Mouse (Mus musculus) induced T-regulatory cell, adult 2 months (primary cell): ENCODE measurements at regions not wholly inside any gene's neighbourhood (a gene's known extent, or its start where the extent isn't known, plus 50 kb on each side); places are given as distances from the start of the nearest gene placed in this dataset.
A peak's percentile ranks its signal among the peaks of the same experiment; 100 is the strongest.

Experiments
- DNase-seq: peaks from one replicate; pipeline ENCODE4 v3.0.0-alpha.2; 2012; ENCODE audit warnings: low read depth

DNA sequence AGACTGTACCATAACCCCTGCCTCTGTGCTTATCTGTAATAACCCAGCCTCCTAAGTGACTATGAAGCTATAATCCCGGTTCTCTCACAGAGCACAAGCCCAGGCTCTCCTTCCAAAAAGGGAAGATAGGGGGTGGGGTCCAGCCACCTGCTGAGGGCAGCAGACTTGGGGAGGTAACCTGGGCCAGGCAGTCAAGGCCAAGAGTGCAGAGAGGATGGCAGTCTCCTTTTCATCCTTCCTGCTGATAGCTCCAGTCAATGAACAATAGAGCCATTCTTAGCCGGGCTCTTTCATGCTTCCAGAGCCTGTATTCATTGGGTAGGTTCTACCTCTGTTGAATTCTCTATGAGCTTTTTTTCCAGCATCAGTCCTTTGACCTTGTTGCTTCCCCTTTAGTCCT lies 527.5 kb downstream of the Fgf9 start:
- DNase-seq, result no peak

DNA sequence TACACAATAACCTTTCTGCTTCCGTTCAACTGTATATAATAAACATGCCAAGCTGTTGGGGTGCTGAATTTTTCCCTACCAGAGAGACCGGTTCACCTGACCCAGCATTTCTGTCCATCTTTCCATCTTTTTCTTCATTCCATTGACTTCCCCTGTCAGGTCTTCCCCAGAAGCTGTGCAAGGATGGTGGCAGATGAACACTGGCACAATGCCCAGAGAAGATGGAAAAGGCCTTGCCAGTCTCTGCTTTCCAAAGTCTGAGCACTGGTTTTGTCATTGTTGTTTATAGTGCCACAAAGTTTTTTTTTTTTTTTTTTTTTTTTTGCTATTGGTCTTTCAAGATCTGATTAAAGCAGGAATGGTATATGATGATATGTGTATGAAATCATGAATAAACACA lies 526.6 kb downstream of the Fgf9 start:
- DNase-seq, result no peak

DNA sequence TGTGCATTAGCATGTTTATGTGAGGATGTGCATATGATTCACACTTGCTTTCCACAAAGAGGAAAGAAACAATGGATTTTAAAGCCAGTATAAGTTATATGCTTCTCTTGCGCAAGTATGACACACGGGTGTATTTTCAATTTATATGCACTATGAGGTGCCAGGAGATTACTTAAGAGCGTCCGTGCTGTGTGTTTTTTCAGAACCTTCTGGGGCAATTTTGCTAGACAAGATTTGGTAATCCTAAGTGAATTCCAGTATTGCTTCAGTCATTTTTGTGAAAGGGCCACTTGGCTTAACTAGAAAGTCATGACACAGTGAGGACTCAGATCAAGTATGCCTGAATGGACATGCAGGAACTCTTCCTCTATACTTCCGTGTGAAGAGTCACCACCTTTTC lies 511.5 kb downstream of the Fgf9 start:
- no peak for DNase-seq

DNA sequence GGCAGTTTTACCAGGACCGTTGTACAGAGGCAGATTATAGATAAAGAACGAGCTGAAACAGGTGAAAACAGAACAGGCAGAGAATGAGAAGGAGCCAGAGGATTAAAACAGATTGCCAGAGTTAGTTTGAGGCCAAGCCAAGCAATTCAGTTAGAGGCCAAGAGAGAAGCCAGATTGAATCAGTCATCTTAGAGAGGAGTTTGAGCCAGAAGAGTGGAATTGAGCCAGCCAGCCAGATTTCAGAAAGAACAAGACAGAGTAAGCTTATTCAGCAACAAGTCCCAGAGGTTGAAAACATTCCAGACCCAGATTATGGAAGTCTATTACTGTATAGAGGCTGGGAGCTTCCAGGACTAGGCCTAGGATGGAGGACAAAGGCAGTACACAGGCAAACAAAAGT lies 499.7 kb downstream of the Fgf9 start:
- no peak for DNase-seq

DNA sequence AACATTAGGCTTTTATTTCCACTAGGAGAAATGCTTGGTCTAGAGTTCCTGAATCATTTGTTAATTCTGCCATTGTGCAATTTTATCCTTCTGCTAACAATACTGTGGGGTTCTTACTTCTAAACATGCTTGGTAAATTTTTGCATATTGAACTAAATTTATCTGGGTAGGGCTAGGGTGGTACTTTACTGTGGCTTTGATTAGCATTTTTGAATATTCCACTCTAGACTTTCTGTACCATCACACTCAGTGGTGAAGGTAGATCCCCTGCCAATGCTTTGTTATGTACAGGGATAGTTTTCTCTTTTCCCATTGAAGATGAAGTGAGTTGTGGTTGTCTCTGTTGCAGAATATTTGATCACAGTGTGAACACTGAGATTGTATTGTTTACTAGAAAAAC lies 497.1 kb downstream of the Fgf9 start:
- no peak for DNase-seq

DNA sequence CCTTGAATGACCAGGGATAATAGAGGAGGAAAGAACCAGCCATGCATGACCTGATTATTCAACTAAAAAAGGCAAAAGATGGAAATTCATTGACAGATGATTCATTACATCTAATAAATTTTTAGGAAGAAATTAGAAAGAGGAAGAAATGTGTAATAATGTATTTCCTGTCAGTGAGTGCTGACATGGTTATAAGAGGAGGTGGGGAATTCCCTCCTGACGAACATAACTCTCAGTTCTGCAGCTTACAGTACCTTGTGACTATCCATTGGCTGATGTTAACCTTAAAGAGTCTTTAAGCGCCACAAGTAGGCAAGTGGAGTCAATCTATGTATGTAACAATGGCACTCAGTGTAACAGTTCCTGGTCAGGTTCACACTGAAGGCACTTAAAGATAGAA lies 492.7 kb downstream of the Fgf9 start:
- peak; percentile 14 for DNase-seq

DNA sequence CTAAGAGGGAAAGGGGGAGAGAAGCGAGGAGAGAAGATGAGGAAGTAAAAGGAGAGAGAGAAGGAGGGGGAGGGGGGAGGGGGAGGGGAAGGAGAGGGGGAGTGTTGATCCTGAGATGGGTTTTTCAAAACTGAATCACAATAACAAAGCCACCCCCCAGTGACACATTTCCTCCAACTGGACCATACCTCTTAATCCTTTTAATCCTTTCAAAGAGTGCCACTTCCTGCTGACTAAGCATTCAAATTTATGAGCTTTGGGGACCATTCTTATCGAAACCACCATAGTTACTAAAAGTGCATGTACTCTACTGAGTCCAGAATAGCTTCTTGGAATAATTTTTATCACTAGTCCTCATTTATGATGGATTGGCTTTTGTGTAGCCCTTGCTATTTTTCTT lies 480.4 kb downstream of the Fgf9 start:
- no peak for DNase-seq

DNA sequence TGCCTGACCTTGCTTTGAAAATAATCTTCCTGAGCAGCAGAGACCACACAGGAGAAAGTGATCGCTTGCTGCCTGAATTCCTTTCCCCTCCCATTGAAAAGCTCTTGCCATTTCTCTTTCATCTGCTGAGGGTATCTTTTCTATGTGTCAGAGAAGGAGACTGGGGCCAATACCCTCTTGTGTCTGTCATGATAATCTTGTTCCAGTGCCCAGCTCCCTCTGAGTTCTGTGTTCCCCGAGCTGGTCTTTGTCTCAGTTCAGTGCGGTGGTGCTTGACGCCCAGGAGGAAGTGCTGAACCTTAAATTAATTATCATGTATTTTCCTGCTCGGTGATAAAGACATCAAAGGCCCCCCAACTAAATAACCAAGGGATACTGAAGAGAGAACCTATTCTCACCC lies 475.4 kb downstream of the Fgf9 start:
- DNase-seq, result no peak

DNA sequence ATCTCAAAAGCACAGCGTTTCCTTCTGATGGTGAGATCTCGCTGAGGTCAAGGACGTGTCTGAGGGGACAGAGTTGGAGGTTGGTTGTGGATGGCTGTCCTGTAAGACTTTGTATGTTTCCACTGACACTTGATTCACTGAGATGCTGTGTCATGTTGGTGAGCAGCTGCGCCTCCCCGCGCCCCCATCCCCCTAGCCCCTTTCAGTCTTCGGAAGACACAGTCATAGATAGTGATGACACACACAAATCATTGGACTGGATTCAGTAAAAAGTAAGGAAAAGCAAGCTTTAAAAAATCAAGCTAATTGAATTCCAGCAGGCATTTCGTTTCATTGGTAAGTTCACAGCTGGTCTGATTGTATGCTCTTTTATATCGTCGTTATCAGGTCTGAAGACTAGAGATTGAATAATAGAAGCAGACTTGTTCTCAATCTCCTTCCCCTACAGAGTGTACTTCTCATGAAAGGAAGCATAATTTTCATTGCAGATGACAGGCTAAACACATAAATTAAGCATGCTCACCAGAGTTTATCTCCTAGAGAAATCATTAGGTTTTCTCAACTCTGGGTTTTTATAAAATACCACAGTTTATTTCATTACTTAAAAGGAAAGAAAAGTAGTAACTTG lies 472.9 kb downstream of the Fgf9 start:
- no peak for DNase-seq

DNA sequence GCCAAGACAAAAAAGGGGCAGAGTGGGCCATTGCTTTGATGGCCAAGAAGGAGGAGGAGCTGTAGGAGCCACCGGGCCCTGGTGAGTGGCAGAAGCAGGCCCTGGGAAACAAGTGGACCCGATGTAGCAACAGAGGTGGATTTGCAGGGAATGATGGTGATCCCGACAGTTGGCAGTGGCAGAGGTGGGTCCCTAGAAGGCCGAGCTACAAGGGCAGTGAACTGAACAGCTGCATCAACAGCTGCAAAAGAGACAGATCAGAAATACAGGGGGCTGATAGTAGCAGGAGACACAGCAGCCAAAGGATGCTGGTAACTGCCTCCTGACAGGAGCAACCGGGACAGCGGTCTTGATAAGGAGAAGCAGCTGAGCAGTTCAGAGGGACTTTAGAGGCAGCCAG lies 467.8 kb downstream of the Fgf9 start:
- DNase-seq, result no peak

DNA sequence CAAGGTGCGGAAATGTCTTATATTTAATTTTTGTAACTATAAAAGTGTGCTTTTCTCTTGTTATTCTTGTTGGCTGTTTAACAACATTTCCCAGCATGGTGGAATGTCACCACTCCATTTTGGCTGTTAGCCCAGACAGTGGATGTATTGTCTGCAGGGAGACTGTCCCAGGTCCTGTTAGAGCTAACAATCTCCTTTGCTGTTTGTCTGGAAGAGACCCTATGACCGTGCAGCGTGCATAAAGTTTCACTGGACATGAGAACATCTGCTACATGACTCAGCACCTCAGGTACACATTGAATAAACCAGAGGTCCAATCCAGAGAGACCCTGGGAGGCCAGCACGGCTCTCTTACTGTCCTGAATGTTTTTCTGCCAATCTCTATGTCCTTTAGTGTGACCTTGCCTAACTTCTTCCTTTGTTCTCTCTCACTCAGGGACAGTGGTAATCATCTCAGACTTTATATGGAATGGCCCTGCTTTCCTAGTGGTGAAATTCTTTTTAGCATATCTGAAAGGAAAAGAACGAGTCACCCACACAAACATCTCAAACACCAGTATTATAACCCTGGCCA lies 450.7 kb downstream of the Fgf9 start:
- no peak for DNase-seq

DNA sequence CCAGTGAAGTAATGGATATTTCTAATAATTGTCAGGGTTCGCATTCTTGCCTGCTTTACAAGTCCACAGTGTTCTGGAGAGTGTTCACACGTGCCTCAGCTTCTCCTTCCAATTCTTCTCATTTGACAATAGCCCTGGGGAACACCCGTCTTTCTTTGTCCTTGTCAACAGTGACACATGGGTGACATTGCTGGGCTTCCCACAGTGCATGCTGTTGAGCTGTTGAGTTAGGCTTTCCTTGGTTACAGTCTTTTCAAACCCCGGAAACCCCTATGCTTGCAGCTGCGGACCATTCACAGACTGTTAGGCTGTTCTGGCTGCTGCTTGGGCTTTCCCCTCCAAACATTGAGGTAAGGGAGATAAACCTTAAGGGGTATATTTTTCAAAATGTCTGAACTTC lies 450.0 kb downstream of the Fgf9 start:
- no peak for DNase-seq

DNA sequence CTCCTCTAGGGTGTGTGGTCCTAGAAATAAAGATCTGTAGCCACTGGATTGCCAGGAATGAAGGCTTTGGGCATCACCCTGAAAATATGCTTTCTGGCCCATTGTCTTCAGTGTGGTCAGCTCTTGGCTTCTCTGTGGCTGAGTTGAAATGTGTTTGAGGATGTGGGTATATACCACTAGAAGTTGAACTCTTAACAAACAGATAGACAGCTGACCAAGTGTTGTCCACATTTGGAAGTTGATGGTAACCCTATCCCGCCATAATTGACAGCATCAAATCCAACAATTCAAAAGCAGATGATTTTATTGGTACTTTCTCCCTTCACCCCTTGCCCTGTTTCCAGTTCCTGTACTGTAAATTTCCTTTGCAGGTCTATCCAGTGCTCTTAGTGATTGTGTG lies 448.7 kb downstream of the Fgf9 start:
- DNase-seq, result no peak

DNA sequence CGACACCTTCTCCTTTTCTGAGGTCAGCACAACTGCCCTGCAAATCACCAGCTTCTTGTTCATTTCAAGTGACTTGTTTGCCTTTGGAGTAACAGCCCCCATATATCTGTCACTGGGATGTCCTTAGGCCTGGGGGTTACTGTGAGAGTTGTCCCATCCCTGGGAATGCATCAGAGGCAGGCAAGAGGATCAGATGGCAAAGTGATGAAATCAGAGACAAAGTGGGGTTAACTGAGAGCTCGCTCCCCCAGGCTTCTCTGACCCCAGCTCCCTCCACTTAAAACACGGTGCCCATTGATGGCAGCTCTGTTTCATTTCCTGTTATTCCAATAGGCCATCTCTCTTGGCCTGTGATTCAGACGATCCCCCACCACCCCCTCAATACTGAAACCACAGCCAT lies 446.2 kb downstream of the Fgf9 start:
- DNase-seq, result no peak

DNA sequence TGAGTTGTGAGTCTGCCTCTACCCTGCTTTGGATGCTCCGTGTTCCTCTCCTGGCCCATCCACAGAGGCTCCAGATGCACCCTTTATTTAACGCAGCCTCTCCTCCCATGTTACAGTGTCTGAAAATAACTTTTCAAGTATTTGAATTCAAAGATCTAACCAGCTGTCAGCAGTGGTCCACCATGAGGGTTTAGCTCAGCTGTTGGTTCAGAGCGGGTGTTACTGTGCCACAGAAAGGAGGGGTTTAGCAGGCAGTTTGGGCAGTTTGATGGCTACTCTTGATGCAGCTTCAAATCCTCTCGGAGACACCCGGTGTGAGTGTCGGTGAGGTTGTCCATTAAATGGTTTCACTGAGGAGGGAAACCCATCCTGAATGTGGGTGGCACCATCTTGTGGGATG lies 441.8 kb downstream of the Fgf9 start:
- no peak for DNase-seq

DNA sequence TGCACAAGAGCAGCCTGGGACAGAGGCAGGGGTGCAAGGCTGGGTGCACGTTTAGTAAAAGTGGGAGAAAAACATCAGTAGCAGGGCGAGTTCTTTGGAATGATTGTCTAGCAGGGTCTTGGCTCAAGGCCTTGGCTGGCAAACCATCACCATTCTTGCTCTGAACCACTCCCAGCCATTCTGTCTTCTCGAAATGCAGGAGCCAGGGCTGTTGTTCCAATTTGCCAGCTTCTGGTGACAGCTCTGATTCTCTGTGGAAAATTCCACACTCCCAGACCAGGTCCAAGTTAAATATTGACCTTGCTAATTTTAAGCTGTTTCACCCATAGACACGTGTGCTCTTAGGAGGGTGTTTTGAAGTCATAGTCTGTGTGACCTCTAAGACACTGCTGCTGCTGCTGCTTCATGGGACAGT lies 441.2 kb downstream of the Fgf9 start:
- no peak for DNase-seq

DNA sequence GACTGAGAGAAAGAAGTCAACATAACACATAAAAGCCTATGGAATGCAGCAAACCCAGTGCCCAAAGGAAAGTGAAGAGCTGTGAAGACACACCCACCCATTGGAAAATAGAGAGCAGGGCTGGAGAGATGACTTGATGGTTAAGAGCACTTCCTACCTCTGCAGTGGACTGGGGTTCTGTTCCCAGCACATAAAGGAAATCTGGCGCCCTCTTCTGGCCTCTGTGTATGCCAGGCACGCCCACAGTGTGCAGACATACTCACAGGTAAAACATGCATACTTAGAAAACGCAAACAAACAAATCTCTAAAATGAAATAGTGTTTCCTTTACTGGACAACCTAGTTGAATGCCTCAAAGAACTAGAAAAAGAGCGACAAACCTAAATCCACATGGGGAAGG lies 440.4 kb downstream of the Fgf9 start:
- DNase-seq, result no peak

DNA sequence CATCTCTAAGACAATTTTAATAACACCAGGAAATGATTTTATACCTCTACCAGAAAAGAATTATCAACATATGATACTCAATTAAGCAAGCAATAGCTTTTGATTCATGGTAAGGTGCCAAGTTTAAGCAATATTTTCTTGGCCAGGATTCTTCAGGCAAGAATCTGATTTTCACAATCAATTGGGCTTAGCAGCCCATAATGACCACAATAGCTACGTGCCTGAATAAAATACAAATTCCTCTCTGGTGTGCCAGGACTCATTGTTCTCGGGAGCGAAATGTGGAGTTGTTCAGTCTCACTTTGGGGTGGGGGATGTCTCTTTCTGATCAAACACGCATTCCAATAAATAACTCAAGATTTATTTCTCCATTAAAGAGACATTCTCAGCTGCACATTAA lies 438.8 kb downstream of the Fgf9 start:
- DNase-seq, result no peak

DNA sequence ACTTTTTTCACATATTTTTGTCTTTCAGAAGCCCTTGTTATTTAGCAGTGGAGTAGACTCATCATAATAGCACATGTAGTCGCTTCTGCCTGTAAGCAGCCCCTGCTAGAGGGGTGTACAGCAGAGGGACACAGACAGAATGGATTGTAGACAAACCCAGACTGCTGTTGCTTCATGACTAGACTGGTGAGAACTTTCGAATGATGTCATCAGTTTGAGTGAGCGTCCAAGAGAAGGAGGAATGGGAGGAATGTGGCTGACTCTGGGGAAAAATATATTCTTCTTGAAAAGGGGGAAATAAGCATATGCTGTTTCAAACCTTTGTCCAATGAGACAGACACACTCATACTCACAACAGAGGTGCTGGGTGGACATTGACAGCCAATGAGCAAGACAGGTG lies 436.1 kb downstream of the Fgf9 start:
- no peak for DNase-seq

DNA sequence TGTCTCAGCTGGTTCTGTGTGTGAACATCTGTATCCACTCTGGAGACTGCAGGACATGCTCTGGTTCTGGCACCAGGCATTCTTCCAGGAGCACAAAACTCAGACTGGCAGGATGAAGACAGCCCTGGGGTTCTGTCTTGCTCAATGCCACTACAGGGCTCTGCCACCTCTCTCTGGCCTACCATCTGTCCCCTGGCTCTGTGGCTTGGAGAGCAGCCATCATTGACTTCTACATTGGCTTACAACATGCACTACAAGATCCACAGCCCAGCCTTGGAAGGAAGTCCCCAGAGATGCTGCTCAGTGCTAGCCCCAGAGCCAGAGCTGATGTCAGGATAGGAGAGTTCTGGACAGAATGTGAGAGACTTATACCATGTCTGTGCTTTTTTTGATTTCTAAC lies 435.5 kb downstream of the Fgf9 start:
- DNase-seq, result no peak

DNA sequence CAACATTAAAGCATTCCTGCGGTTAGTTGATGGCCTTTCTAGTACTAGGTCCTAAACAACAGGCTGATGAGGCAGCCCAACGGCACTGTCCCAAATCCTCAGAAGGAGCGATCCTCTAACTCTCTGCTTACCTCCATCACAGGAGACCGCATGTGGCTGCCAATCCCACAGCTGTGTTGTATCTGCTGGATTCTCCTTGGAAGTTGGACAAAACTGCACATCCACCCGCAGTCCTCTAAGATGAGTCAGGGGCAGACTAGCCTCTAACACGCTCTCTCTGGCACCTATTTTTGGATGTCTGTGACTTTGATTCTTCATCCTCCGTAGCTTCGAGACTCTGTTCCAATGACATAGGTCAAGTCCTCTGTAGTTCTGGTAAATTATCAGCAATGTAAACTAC lies 432.5 kb downstream of the Fgf9 start:
- DNase-seq, result no peak

DNA sequence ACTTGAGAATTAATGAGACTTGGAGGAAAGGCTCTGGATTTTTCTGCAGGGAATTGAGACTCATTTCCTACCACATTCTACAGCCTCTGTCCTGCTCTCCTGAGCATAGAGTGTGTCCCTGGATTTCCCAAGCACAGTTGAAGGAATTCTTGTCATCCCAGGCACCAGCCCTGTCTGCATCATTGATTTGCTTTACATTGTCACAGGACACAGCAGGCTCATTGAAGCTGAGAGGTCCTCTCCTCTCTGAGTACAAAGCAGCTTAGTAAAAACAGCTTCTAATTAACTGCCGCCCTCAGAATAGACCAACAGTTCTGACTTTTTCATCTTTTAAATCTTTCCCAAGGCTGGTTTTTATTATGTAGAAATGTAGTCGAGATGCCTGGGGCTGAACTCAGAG lies 429.7 kb downstream of the Fgf9 start:
- DNase-seq, result no peak

DNA sequence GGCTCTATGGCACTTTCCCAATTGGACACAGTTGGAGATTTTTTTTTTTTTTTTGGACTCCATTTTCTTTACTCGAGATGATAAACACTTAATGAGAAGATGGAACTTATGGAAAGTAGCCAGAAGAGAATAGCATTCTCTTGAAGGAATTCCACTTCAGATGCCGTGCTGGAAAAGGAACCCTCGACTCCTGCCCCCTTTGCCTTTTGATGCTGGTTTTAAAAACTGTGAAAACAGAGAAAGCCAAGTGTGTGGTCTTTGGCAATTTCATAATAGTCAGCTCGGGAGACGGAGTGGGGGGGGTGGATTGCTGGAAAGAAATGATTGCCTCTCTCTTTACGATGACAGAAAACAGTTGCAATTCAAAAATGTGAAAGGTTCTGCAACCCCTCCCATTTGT lies 429.2 kb downstream of the Fgf9 start:
- DNase-seq, result no peak

DNA sequence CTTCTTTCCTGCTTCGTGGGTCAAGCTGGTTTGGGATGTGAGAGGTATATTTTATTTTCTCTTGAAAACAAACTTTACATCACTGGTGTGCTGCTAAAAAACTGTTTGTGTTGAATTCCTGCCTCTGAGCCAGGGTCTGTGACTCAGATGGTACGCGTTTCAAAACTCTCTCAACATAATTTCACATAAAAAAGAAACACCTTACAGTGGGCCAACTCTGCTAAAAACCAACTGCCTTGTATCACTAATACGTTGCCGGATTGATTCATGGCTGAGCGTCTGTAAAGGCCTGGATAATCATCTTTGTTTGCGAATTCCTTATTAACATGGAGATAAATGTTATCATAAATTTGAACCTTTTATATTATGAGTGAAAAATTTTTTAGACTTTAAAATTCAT lies 428.7 kb downstream of the Fgf9 start:
- no peak for DNase-seq

DNA sequence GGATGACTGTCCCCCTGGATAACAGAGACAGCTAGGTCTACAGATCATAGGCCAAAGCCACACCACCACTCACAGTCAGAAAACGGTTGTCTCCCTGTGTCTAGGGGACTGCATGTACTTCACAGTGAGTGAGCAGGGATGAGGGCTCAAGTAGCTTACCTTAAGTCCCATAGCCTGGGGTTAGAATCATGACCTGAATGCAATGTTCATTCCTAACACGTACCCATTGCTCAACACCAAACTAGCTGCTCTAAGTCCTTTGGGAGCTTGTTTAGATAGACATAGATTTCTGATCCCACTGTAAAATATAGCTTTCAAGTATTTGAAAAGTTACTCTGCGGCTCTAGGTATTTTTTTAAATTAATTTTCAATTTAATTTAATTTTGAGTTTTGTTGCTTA lies 426.6 kb downstream of the Fgf9 start:
- no peak for DNase-seq
